17 mouse cellular contexts compared by ENCODE assay signal in genomic region chr6:40465710-40466109, GRCm38 (mm10). TPM values are rescaled to one million over a fixed set of nuclear protein-coding genes. Genes with fewer than 3 reads are reported as not detected.
DNase-seq lines count a peak whose midpoint lies in the region; ATAC-seq and TF ChIP-seq lines count a peak whose summit lies in the region.
"Had no signal": no experiment of that assay in that cellular context is flagged by ENCODE, and none has a peak within 500 bp of the region (broad histone marks: within the 10 kb centered on the region; RNA-seq: fewer than 3 reads in every experiment).

No protein-coding gene starts in this region.

- no peak overlapping the region for H3K27ac ChIP-seq in heart, adult 2 months
- H3K27ac ChIP-seq in heart, embryonic 12.5 days (ENCODE audit: poor library complexity, severe bottlenecking): no peak overlapping the region
- no peak overlapping the region for H3K27ac ChIP-seq in midbrain, postnatal 0 days (ENCODE audit: low read depth, low read length)
- H3K27ac ChIP-seq in midbrain, embryonic 10.5 days (replicated peaks): no peak overlapping the region
- H3K27ac ChIP-seq: embryonic facial prominence, embryonic 13.5 days; heart, embryonic 13.5 days; midbrain, embryonic 12.5 days had no signal

- H3K4me3 ChIP-seq in heart, adult 2 months: no peak overlapping the region
- H3K4me3 ChIP-seq in heart, embryonic 12.5 days: no peak overlapping the region
- no peak overlapping the region for H3K4me3 ChIP-seq in midbrain, postnatal 0 days (ENCODE audit: low read depth, low read length)
- H3K4me3 ChIP-seq in midbrain, embryonic 10.5 days: no peak overlapping the region
- H3K4me3 ChIP-seq: embryonic facial prominence, embryonic 13.5 days; heart, embryonic 13.5 days; midbrain, embryonic 12.5 days had no signal

- no peaks in the 10 kb centered on the region for H3K27me3 ChIP-seq in heart, adult 2 months (ENCODE audit: control insufficient read depth, insufficient read depth, low read length)
- no peaks in the 10 kb centered on the region for H3K27me3 ChIP-seq in heart, embryonic 12.5 days (replicated peaks)
- H3K27me3 ChIP-seq in midbrain, postnatal 0 days (ENCODE audit: insufficient read depth, low read length): no peaks in the 10 kb centered on the region; the same call in 1 of the 2 replicates
- H3K27me3 ChIP-seq in midbrain, embryonic 10.5 days (ENCODE audit: low read depth, poor library complexity, severe bottlenecking): no peaks in the 10 kb centered on the region
- H3K27me3 ChIP-seq: embryonic facial prominence, embryonic 13.5 days; midbrain, embryonic 12.5 days had no signal

- peaks cover 2% of the 10 kb centered on the region; the same call in 1 of the 2 replicates for H3K4me1 ChIP-seq in heart, adult 2 months (ENCODE audit: control insufficient read depth, insufficient read depth, low read length)
- no peaks in the 10 kb centered on the region for H3K4me1 ChIP-seq in heart, embryonic 12.5 days (replicated peaks)
- no peaks in the 10 kb centered on the region for H3K4me1 ChIP-seq in midbrain, postnatal 0 days (ENCODE audit: insufficient read depth, low read length)
- H3K4me1 ChIP-seq in midbrain, embryonic 10.5 days: peaks cover 4% of the 10 kb centered on the region
- H3K4me1 ChIP-seq: embryonic facial prominence, embryonic 13.5 days; heart, embryonic 13.5 days had no signal

- no peaks in the 10 kb centered on the region for H3K79me2 ChIP-seq in heart, adult 2 months (replicated peaks; ENCODE audit: control insufficient read depth, insufficient read depth, low read length)

- TF ChIP-seq CTCF in heart, adult 2 months (IDR thresholded peaks at IDR 0.05): peak; percentile 34
- peak; percentile 33 for TF ChIP-seq CTCF in midbrain, postnatal 0 days (IDR thresholded peaks at IDR 0.05)

- no peak overlapping the region for H3K4me2 ChIP-seq in heart, embryonic 12.5 days
- no peak overlapping the region for H3K4me2 ChIP-seq in midbrain, postnatal 0 days (ENCODE audit: low read depth, low read length, poor library complexity, severe bottlenecking)
- H3K4me2 ChIP-seq: embryonic facial prominence, embryonic 13.5 days; heart, embryonic 13.5 days; midbrain, embryonic 12.5 days had no signal

- no peaks in the 10 kb centered on the region for H3K36me3 ChIP-seq in heart, adult 2 months (ENCODE audit: control insufficient read depth, insufficient read depth, low read length)
- H3K36me3 ChIP-seq in heart, embryonic 12.5 days: no peaks in the 10 kb centered on the region
- no peaks in the 10 kb centered on the region for H3K36me3 ChIP-seq in midbrain, postnatal 0 days (ENCODE audit: insufficient read depth, low read length)
- no peaks in the 10 kb centered on the region for H3K36me3 ChIP-seq in midbrain, embryonic 10.5 days
- H3K36me3 ChIP-seq: embryonic facial prominence, embryonic 13.5 days; heart, embryonic 13.5 days; midbrain, embryonic 12.5 days had no signal

- TF ChIP-seq EP300 in heart, adult 2 months (IDR thresholded peaks at IDR 0.05; ENCODE audit: insufficient read depth, low read depth, low read length): no peak

- H3K9me3 ChIP-seq in heart, embryonic 12.5 days (replicated peaks): no peaks in the 10 kb centered on the region
- no peaks in the 10 kb centered on the region for H3K9me3 ChIP-seq in midbrain, postnatal 0 days (ENCODE audit: low read length)
- no peaks in the 10 kb centered on the region for H3K9me3 ChIP-seq in midbrain, embryonic 10.5 days (replicated peaks)
- H3K9me3 ChIP-seq: embryonic facial prominence, embryonic 13.5 days; heart, embryonic 13.5 days; midbrain, embryonic 12.5 days had no signal

- no peak for TF ChIP-seq POLR2A in heart, adult 2 months (IDR thresholded peaks at IDR 0.05; ENCODE audit: insufficient read depth, low read depth, low read length)

- intact Hi-C loops in heart, adult 2 months (cut with DNase I): no loop called here
- intact Hi-C loops in gastrocnemius, postnatal 14 days (cut with DNase I; ENCODE audit: low total_unique reads): no loop called here

- ATAC-seq in heart, embryonic 12.5 days (ENCODE audit: insufficient number of reproducible peaks, low FRiP score): no peak
- ATAC-seq in midbrain, postnatal 0 days (ENCODE audit: low FRiP score): no peak
- ATAC-seq: forebrain, embryonic 16.5 days; intestine, embryonic 16.5 days had no signal

- DNase-seq in heart, adult 2 months: no peak
- DNase-seq in midbrain, postnatal 0 days (ENCODE audit: low spot score): no peak
- DNase-seq in midbrain, embryonic 10.5 days (ENCODE audit: low spot score): no peak
- DNase-seq in induced T-regulatory cell, adult 2 months (ENCODE audit: low read depth): peak; percentile 40
- peak; percentile 8 for DNase-seq in thymus, postnatal 25 days
- no peak for DNase-seq in gastrocnemius, postnatal 14 days
- no peak for DNase-seq in adrenal gland, adult (ENCODE audit: inconsistent age in 2 of 2, low spot score in 1 of 2)
- DNase-seq: cerebellum, adult 2 months had no signal

- 43% methylated on average over 6 of the region's 6 CpGs for WGBS in heart, adult 2 months
- WGBS in heart, embryonic 12.5 days: 47% methylated on average over 6 of the region's 6 CpGs
- WGBS in midbrain, postnatal 0 days: 50% methylated on average over 6 of the region's 6 CpGs
- 55% methylated on average over 6 of the region's 6 CpGs for WGBS in midbrain, embryonic 10.5 days

- no peak overlapping the region for H3K9ac ChIP-seq in heart, adult 2 months (ENCODE audit: low read depth, low read length)
- no peak overlapping the region for H3K9ac ChIP-seq in heart, embryonic 12.5 days
- no peak overlapping the region for H3K9ac ChIP-seq in midbrain, postnatal 0 days (replicated peaks; ENCODE audit: low read length, poor library complexity, severe bottlenecking)
- H3K9ac ChIP-seq: embryonic facial prominence, embryonic 13.5 days; heart, embryonic 13.5 days; midbrain, embryonic 12.5 days had no signal

RNA-seq across cellular contexts. Expression of gene Ssbp1, which starts 5.4 kb away (rescaled TPM):
- total RNA-seq in heart, adult 2 months (2021): 10 to 100 TPM; 32.0 to 36.5 TPM
- polyA plus RNA-seq in heart, adult 2 months (2012; rRNA removed): 12.7 and 18.3 TPM in 2 replicates
- 106 and 110 TPM in 2 replicates for polyA plus RNA-seq in heart, embryonic 12.5 days (2016; fragmentation: Nextera tagmentation; extraction: Ambion mirVana)
- total RNA-seq in midbrain, postnatal 0 days (2014; rRNA removed): 14.9 and 18.6 TPM in 2 replicates
- 71.7 and 73.7 TPM in 2 replicates for polyA plus RNA-seq in midbrain, postnatal 0 days (2015; fragmentation: Nextera tagmentation; extraction: Ambion mirVana)
- 226 and 228 TPM in 2 replicates for polyA plus RNA-seq in midbrain, embryonic 10.5 days (2016; fragmentation: Nextera tagmentation; extraction: Ambion mirVana)
- total RNA-seq in gastrocnemius, postnatal 14 days (2021): 10 to 100 TPM; 26.4 to 28.9 TPM

RNA-seq across cellular contexts. Expression of gene Tas2r137, which starts 25.3 kb away (rescaled TPM):
- total RNA-seq in heart, adult 2 months (2021): not detected
- 0.15 TPM in 1 of 2 replicates, not detected in the other for polyA plus RNA-seq in heart, adult 2 months (2012; rRNA removed)
- polyA plus RNA-seq in heart, embryonic 12.5 days (2016; fragmentation: Nextera tagmentation; extraction: Ambion mirVana): not detected in 2 replicates
- 0.44 TPM in 1 of 2 replicates, not detected in the other for total RNA-seq in midbrain, postnatal 0 days (2014; rRNA removed)
- not detected in 2 replicates for polyA plus RNA-seq in midbrain, postnatal 0 days (2015; fragmentation: Nextera tagmentation; extraction: Ambion mirVana)
- not detected in 2 replicates for polyA plus RNA-seq in midbrain, embryonic 10.5 days (2016; fragmentation: Nextera tagmentation; extraction: Ambion mirVana)
- not detected for total RNA-seq in gastrocnemius, postnatal 14 days (2021)
- polyA plus RNA-seq: C2C12; cerebellum, adult 2 months; embryonic facial prominence, embryonic 13.5 days; forebrain, embryonic 16.5 days; heart, embryonic 13.5 days; intestine, embryonic 16.5 days; limb, embryonic 14.5 days; midbrain, embryonic 12.5 days had no signal

RNA-seq across cellular contexts. Expression of gene Wee2, which starts 26.8 kb away (rescaled TPM):
- not detected for total RNA-seq in heart, adult 2 months (2021)
- not detected in 2 replicates for polyA plus RNA-seq in heart, adult 2 months (2012; rRNA removed)
- polyA plus RNA-seq in heart, embryonic 12.5 days (2016; fragmentation: Nextera tagmentation; extraction: Ambion mirVana): not detected in 2 replicates
- 0.16 and 0.38 TPM in 2 replicates for total RNA-seq in midbrain, postnatal 0 days (2014; rRNA removed)
- polyA plus RNA-seq in midbrain, postnatal 0 days (2015; fragmentation: Nextera tagmentation; extraction: Ambion mirVana): 0.14 TPM in 1 of 2 replicates, not detected in the other
- polyA plus RNA-seq in midbrain, embryonic 10.5 days (2016; fragmentation: Nextera tagmentation; extraction: Ambion mirVana): 0.07 TPM in 1 of 2 replicates, not detected in the other
- not detected for total RNA-seq in gastrocnemius, postnatal 14 days (2021)
- total RNA-seq: layer of hippocampus, postnatal 14 days had no signal
- polyA plus RNA-seq: C2C12; embryonic facial prominence, embryonic 13.5 days; heart, embryonic 13.5 days; limb, embryonic 14.5 days; midbrain, embryonic 12.5 days had no signal

RNA-seq across cellular contexts. Expression of gene Tas2r108, which starts 27.6 kb away (rescaled TPM):
- total RNA-seq in heart, adult 2 months (2021): not detected
- not detected in 2 replicates for polyA plus RNA-seq in heart, adult 2 months (2012; rRNA removed)
- not detected in 2 replicates for polyA plus RNA-seq in heart, embryonic 12.5 days (2016; fragmentation: Nextera tagmentation; extraction: Ambion mirVana)
- total RNA-seq in midbrain, postnatal 0 days (2014; rRNA removed): 0.16 and 0.99 TPM in 2 replicates
- not detected in 2 replicates for polyA plus RNA-seq in midbrain, postnatal 0 days (2015; fragmentation: Nextera tagmentation; extraction: Ambion mirVana)
- not detected in 2 replicates for polyA plus RNA-seq in midbrain, embryonic 10.5 days (2016; fragmentation: Nextera tagmentation; extraction: Ambion mirVana)
- not detected for total RNA-seq in gastrocnemius, postnatal 14 days (2021)
- polyA plus RNA-seq: C2C12; forebrain, embryonic 16.5 days; heart, embryonic 13.5 days; intestine, embryonic 16.5 days; midbrain, embryonic 12.5 days had no signal

RNA-seq across cellular contexts. Expression of gene E330009J07Rik, which starts 29.8 kb away (rescaled TPM):
- 1 to 10 TPM; 2.5 to 4.5 TPM for total RNA-seq in heart, adult 2 months (2021)
- 1.7 and 3.5 TPM in 2 replicates for polyA plus RNA-seq in heart, adult 2 months (2012; rRNA removed)
- polyA plus RNA-seq in heart, embryonic 12.5 days (2016; fragmentation: Nextera tagmentation; extraction: Ambion mirVana): 5.0 and 5.5 TPM in 2 replicates
- 20.0 and 23.6 TPM in 2 replicates for total RNA-seq in midbrain, postnatal 0 days (2014; rRNA removed)
- 6.7 and 7.8 TPM in 2 replicates for polyA plus RNA-seq in midbrain, postnatal 0 days (2015; fragmentation: Nextera tagmentation; extraction: Ambion mirVana)
- 12.2 and 12.5 TPM in 2 replicates for polyA plus RNA-seq in midbrain, embryonic 10.5 days (2016; fragmentation: Nextera tagmentation; extraction: Ambion mirVana)
- total RNA-seq in gastrocnemius, postnatal 14 days (2021): 1 to 10 TPM; 1.8 to 2.0 TPM

Comparison
In these comparisons a context has a peak if more than half of its experiments do, and no peak if none do; other contexts are left out.
1. DNase-seq: peak in induced T-regulatory cell, adult 2 months (single experiment) and thymus, postnatal 25 days (single experiment); none in heart, adult 2 months (0 of 2), midbrain, postnatal 0 days (single experiment), midbrain, embryonic 10.5 days (single experiment), gastrocnemius, postnatal 14 days (single experiment) and adrenal gland, adult (0 of 2).